Mouse (Mus musculus): ENCODE data around the gene Smg5. TPM values are rescaled to one million over a fixed set of nuclear protein-coding genes. Genes with fewer than 3 reads are reported as not detected.
A peak's percentile ranks its signal among the peaks of the same experiment; 100 is the strongest.
"Not testable (repeated sequence)": the region's sequence is repeated elsewhere in the genome, so short reads cannot be mapped to it uniquely, and the experiment has no call there.

Smg5 gene
- polyA plus RNA-seq, 1 experiment from 2014 or later, result 53.1 TPM

DNA sequence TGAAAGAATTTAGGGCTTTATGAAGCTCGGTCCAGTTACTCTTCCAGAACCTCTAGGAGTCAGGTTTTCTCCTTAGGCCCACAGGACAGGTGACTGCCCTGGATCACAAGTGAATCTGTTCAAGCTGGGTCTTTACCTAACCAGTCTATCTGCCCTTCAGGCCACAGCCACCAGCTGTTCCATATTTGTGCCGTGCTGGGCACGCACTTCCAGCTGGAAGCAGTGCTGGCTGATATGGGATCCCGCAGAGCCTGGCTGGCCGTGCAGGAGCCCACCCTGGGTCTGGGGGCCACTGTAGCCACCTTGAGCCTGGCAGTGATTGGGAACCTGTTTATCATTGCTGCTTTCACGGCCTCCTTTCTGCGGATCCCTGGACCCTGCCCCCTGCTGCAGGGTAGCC, 40.6 kb downstream of the Smg5 start:
- peak overlapping the region; percentile 12; the same call in 1 of the 2 replicates for H3K4me3 ChIP-seq
- not testable (repeated sequence) for H3K27ac ChIP-seq, H3K36me3 ChIP-seq, H3K9me3 ChIP-seq, H3K27me3 ChIP-seq, H3K9ac ChIP-seq, H3K4me1 ChIP-seq
- peak; percentile 15; the same call in 1 of the 2 replicates for ATAC-seq (ENCODE audit: borderline replicate concordance, extremely low read depth, low FRiP score, low TSS enrichment)
- H3K4me2 ChIP-seq, result peak overlapping the region; percentile 45
- WGBS, result 17% methylated on average over 7 of the region's 7 CpGs

DNA sequence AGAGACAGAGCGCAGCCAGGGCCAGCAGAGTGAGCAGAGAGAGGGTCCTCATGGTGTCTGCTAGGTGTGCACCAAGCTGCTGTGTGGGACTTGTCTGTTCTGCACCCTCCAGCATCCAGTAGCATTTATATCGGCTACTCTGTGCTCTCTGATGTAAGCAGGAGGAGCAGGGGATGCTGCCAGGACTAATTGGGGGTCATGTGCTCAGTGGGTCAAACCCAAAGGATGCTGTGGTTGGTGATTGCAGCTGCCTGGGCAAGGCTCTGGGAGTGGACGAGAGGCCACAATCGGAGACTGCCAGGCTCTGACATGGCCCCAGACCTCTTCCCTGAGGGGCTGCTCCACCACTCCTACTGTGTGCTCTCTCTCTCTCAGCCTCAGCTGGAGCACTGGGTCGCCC, 42.5 kb downstream of the Smg5 start, which contains the start of gene Bglap2:
Gene Bglap2 (minus strand): TSS at position 101 of the 400 bp plus-strand sequence.
- not testable (repeated sequence) for H3K4me1 ChIP-seq
- 64% methylated on average over 4 of the region's 5 CpGs for WGBS

DNA sequence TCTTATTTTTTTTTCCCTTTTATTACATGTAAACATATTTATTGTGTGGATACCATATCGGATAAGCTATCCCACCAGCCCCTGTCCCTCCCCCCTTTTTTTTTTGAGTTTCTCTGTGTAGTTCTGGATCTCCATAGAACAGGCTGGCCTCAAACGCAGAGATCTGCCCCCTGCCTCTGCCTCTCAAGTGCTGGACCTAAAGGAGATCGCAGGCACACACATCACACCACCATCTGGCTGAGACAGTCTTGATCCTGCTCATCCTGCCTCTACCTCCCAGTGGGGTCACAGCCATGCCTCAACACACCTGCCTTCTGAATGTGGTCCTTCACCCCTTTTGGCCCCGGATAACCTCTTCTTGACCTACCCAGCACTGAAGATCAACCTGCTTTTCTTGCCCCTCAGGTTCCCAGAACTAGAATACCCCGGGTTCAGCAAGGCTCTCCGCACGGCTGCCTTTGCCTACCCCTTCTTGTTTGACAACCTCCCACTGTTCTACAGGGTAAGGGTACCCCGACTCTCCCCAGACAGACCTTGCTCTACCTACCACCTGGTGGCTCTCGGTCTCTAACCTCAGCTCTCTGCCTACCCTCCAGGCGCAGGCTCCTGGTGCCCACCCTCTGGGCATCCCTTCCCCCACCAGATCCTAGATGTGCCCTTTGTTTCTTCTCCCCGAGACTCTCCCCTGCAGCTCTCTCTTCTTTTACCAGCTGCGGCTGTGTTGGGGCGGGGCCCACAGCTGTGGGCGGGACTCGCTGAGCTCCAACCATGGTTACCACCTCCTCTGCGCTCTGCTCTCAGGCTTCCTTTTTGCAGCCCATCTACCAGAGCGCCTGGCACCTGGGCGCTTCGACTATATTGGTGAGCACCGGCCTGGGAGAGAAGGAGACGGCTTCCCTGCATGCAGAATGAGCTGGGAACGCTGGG, 45.6 kb downstream of the Smg5 start:
- ATAC-seq (ENCODE audit: borderline replicate concordance, extremely low read depth, low FRiP score, low TSS enrichment), result peak; percentile 79; the same call in 1 of the 2 replicates
- WGBS, result 10% methylated on average over 22 of the region's 22 CpGs
- H3K27ac ChIP-seq, H3K36me3 ChIP-seq, H3K4me1 ChIP-seq, H3K9me3 ChIP-seq, H3K9ac ChIP-seq, H3K27me3 ChIP-seq: not testable (repeated sequence)
- H3K4me2 ChIP-seq, result peak overlapping the region; percentile 51
- H3K4me3 ChIP-seq, result peak overlapping the region; percentile 19; the same call in 1 of the 2 replicates

More for the DNA sequence above, 42.5 kb downstream of the Smg5 start, which contains the start of gene Bglap2:
- H3K9ac ChIP-seq; H3K4me2 ChIP-seq; H3K27me3 ChIP-seq; H3K9me3 ChIP-seq; H3K36me3 ChIP-seq; H3K27ac ChIP-seq; H3K4me3 ChIP-seq; ATAC-seq (ENCODE audit: borderline replicate concordance, extremely low read depth, low FRiP score, low TSS enrichment): not testable (repeated sequence)

DNA sequence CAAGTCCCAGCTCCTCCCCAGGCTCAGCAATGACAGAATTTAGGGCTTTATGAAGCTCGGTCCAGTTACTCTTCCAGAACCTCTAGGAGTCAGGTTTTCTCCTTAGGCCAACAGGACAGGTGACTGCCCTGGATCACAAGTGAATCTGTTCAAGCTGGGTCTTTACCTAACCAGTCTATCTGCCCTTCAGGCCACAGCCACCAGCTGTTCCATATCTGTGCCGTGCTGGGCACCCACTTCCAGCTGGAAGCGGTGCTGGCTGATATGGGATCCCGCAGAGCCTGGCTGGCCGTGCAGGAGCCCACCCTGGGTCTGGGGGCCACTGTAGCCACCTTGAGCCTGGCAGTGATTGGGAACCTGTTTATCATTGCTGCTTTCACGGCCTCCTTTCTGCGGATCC, 46.3 kb downstream of the Smg5 start:
- H3K4me2 ChIP-seq; H3K36me3 ChIP-seq; H3K4me1 ChIP-seq; H3K9me3 ChIP-seq; H3K4me3 ChIP-seq; ATAC-seq (ENCODE audit: borderline replicate concordance, extremely low read depth, low FRiP score, low TSS enrichment); H3K27ac ChIP-seq; H3K9ac ChIP-seq; H3K27me3 ChIP-seq: not testable (repeated sequence)
- WGBS, result 39% methylated on average over 2 of the region's 7 CpGs

DNA sequence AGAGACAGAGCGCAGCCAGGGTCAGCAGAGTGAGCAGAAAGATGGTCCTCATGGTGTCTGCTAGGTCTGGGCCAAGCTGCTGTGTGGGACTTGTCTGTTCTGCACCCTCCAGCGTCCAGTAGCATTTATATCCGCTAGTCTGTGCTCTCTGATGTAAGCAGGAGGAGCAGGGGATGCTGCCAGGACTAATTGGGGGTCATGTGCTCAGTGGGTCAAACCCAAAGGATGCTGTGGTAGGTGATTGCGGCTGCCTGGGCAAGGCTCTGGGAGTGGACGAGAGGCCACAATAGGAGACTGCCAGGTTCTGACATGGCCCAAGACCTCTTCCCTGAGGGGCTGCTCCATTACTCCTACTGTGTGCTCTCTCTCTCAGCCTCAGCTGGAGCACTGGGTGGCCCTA, 48.3 kb downstream of the Smg5 start, which contains the start of gene Bglap:
Gene Bglap (minus strand): TSS at position 101 of the 400 bp plus-strand sequence.
- Histone ChIP-seq H3K4me3 (no peak within 1 kb of the TSS), H3K27ac (no peak within 1 kb of the TSS), H3K27me3 (no peaks in the 10 kb centered on the region), H3K9ac (no peak within 1 kb of the TSS), H3K4me2 (no peak within 1 kb of the TSS), H3K9me3 (no peaks in the 10 kb centered on the region), H3K36me3 (no peaks in the 10 kb centered on the region), H3K4me1 (no peaks in the 10 kb centered on the region)
- ATAC-seq (ENCODE audit: borderline replicate concordance, extremely low read depth, low FRiP score, low TSS enrichment), result no peak
- WGBS, result 72% methylated on average over 5 of the region's 5 CpGs

DNA sequence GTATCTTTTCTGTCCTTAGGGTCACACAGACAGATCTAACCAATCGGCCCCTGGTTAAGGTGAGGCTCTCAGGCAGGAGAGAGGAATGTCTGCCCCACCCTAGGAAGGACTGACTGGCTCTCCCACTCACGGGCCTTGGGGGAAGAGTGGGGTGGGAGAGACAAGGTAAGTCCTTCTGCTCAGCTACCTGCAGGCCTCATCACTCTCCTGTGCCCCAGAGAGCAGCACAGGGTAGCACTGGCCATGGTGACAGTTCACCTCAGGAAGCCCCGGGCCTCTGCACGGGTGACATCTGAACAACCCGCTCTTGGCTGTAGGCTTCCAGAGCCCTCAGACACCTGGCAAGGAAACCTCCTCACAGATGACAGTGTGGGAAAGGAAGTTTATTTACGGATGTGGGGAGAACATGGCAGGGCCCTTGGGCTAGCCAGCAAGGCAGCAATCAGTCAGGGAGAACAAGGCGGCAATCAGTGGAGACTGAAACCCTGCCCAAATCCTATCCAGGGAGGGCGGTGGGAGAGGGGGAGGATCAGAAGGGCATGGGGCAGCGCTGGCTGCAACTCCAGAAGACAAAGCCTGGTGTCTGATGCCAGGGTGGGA, 57.8 kb downstream of the Smg5 start:
- peaks cover 19% of the 10 kb centered on the region; the same call in 1 of the 2 replicates for H3K36me3 ChIP-seq
- no peak overlapping the region for H3K4me3 ChIP-seq
- 83% methylated on average over 9 of the region's 9 CpGs for WGBS
- H3K9me3 ChIP-seq, result no peaks in the 10 kb centered on the region
- no peaks in the 10 kb centered on the region for H3K27me3 ChIP-seq
- no peaks in the 10 kb centered on the region for H3K4me1 ChIP-seq
- ATAC-seq (ENCODE audit: borderline replicate concordance, extremely low read depth, low FRiP score, low TSS enrichment), result no peak
- H3K9ac ChIP-seq, result no peak overlapping the region
- H3K27ac ChIP-seq, result no peak overlapping the region
- no peak overlapping the region for H3K4me2 ChIP-seq

DNA sequence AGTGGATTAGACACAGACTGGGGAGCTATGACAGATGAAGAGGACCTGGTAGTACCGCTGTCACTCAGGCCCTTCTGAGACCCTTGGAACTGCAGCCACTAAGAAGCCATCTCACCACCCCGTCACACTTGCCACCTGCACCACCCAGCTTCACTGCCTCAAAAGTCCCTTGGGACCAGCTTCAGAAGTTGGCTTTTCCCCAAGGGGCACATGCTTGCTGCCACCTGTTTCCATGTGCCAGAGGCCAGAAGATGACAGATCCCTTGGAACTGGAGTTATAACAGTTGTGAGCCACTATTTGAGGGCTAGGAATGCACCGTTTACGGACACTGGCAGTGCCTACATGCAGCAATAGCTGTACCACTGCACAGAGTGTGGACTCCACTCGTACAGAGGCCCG, 59.2 kb downstream of the Smg5 start:
- Histone ChIP-seq H3K4me3 (no peak overlapping the region), H3K4me2 (no peak overlapping the region), H3K27me3 (no peaks in the 10 kb centered on the region), H3K36me3 (peaks cover 24% of the 10 kb centered on the region; the same call in 1 of the 2 replicates), H3K27ac (no peak overlapping the region), H3K9ac (no peak overlapping the region), H3K9me3 (no peaks in the 10 kb centered on the region), H3K4me1 (no peaks in the 10 kb centered on the region)
- ATAC-seq (ENCODE audit: borderline replicate concordance, extremely low read depth, low FRiP score, low TSS enrichment), result no peak
- 92% methylated on average over 6 of the region's 6 CpGs for WGBS

DNA sequence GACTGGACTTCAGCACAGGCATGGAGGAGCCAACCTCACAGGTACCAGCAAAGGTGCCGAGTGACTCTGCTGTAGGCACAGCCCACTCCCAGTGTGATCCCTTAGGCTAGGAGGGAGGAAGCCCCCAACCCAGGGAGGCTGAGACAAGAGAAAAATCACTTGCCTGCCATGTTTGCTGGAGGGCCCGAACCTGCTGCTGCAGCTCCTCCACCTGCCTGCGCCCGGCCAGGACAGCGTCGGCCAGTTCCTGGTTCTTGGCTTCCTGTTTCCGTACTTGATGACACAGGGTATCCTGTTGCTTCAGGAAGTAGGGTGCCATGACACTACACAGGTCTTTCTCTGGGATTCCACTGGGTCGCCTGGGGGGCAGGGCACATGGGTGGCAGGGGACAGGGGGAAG, 59.7 kb downstream of the Smg5 start:
- Histone ChIP-seq H3K9ac (no peak overlapping the region), H3K4me1 (no peaks in the 10 kb centered on the region), H3K4me3 (no peak overlapping the region), H3K4me2 (no peak overlapping the region), H3K9me3 (no peaks in the 10 kb centered on the region), H3K27ac (no peak overlapping the region), H3K27me3 (no peaks in the 10 kb centered on the region), H3K36me3 (peaks cover 24% of the 10 kb centered on the region; the same call in 1 of the 2 replicates)
- WGBS, result 84% methylated on average over 8 of the region's 8 CpGs
- no peak for ATAC-seq (ENCODE audit: borderline replicate concordance, extremely low read depth, low FRiP score, low TSS enrichment)

DNA sequence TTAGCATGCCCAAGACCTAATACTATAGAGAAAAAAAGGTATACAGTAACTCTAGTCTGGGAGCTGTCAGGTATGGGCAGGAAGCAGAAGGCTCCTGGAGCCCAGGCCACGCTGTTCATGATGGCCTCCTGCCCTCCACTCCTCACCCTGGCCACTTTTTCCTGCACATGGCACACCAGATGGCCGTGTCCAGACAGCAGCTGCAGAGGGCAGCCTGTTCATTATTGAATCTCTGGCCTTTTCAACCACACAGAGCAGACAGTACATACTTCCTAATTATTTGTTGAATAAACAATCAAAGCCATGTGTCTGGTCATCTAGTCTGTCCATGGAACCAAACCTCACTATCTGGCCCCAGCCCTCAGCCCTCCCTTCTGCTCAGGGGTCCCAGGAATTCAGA, 62.6 kb downstream of the Smg5 start:
- Histone ChIP-seq H3K9me3 (no peaks in the 10 kb centered on the region), H3K27ac (no peak overlapping the region), H3K4me3 (no peak overlapping the region), H3K4me2 (no peak overlapping the region), H3K36me3 (peaks cover 30% of the 10 kb centered on the region), H3K27me3 (no peaks in the 10 kb centered on the region), H3K9ac (no peak overlapping the region), H3K4me1 (no peaks in the 10 kb centered on the region)
- WGBS, result 84% methylated on average over 2 of the region's 2 CpGs
- ATAC-seq (ENCODE audit: borderline replicate concordance, extremely low read depth, low FRiP score, low TSS enrichment), result no peak

DNA sequence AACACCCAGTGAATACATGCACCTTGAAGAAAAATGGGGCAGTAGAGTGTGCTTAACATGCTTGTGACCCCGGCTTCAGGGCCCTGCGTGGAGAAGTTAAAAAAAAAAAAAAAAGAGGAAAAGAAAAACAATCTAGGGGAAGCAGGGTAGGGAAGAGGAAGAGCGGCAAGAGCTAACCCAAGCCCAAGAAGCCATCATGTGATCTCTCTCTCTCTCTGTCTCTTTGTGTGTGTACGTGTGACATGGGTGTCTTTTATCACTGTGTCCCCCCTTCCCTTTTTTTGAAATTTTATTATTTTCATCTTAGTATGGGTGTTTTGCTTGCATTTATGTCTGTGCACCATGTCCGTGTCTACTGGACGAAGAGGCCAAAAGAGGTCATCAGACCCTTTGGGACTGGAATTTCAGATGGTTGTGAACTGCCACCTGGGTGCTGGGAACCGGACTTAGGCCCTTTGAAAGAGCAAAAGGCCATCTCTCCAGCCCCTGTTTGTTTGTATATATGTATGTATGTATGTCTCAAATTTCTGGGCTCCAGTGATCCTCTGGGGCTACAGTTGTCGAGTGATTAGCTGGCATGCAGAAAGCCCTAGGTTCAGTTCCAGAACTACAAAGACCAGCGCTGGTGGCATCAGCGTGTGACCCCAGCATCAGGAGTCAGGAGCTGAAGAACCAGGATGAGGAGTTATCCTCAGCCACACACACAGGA, 67.6 kb downstream of the Smg5 start:
- Histone ChIP-seq H3K27me3 (no peaks in the 10 kb centered on the region), H3K36me3 (peaks cover 16% of the 10 kb centered on the region), H3K4me3 (no peak overlapping the region), H3K27ac (no peak overlapping the region), H3K9me3 (no peaks in the 10 kb centered on the region), H3K9ac (no peak overlapping the region), H3K4me2 (no peak overlapping the region), H3K4me1 (peaks cover 12% of the 10 kb centered on the region)
- 87% methylated on average over 10 of the region's 10 CpGs for WGBS
- no peak for ATAC-seq (ENCODE audit: borderline replicate concordance, extremely low read depth, low FRiP score, low TSS enrichment)

DNA sequence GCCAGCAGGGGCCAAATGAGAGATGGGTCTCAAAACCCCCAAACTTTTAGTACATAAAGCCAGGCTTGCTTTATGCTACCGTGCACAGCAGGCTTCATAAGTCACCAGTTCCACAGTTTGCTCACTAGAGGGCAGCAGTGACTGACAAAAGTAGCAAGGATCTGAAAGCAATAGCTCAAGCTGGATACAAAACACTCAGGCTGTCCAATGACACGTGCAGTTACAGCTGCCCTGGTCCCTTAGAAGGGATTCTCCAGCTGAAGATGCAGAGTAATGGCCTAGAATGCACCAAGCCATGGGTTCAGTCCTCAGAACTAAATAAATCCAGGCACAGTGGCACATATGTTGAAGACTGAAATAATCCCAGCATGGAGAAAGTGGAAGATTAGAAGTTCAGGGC, 71.0 kb downstream of the Smg5 start:
- no peak overlapping the region for H3K27ac ChIP-seq
- WGBS, result 0% methylated on average over 2 of the region's 2 CpGs
- no peaks in the 10 kb centered on the region for H3K27me3 ChIP-seq
- no peak overlapping the region; the same call in 1 of the 2 replicates for H3K9ac ChIP-seq
- peaks cover 26% of the 10 kb centered on the region for H3K4me1 ChIP-seq
- no peak for ATAC-seq (ENCODE audit: borderline replicate concordance, extremely low read depth, low FRiP score, low TSS enrichment)
- H3K4me3 ChIP-seq, result no peak overlapping the region
- peaks cover 8% of the 10 kb centered on the region; the same call in 1 of the 2 replicates for H3K36me3 ChIP-seq
- H3K9me3 ChIP-seq, result no peaks in the 10 kb centered on the region
- H3K4me2 ChIP-seq, result no peak overlapping the region

Data from lung, embryonic 15.5 days (tissue).